Mouse (Mus musculus) heart, postnatal 10 days (tissue): Measurements from ENCODE around the gene Adamts7. TPM values are rescaled to one million over a fixed set of nuclear protein-coding genes. Genes with fewer than 3 reads are reported as not detected.

Experiments used
- DNase-seq, 2 experiments: peaks; one replicate each; pipeline ENCODE4 v3.0.0; 2021
- intact Hi-C: fragments of 180-260 bp; cut with DNase I; formaldehyde crosslinking; loops from one replicate; pipeline ENCODE4 v1.15.1; 2025
- total RNA-seq, 2 experiments: library from RNA; stranded (reverse); gene quantifications; 2 replicates each; pipeline ENCODE4 v1.2.3; 2021

The Adamts7 gene
- total RNA-seq, 2 experiments from 2014 or later: 21.8 to 24.0 TPM

DNA sequence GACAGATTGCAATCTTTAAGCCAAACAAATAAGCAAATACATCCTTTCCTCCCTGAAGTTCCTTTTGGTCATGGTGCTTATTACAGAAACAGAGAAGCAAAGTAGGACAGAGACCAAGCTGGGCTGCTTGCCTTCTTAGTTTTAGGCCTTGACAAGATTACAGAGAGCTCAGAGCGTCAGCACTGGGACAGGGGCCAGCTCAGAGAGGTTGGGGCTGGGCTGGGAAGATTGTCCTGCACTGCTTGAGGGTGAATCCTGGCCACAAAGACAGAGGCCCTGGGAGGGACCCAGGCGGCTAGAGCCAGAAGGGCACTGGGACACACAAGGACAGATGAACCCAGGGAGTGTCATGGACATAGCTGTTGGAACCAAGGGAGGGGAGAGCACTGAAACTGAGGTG lies 17.1 kb upstream of the Adamts7 start:
- intact Hi-C loops: no loop called here
- DNase-seq: peak; percentile 70 to 78

- intact Hi-C loops: no loop called here
- peak in 1 of 2 experiments; percentile 22 for DNase-seq
These were observed 16.0 kb upstream of the Adamts7 start for GRCm38 (mm10) chr9:90146869-90147268.

GRCm38 (mm10) chr9:90162243-90162925 lies 485 bp upstream of the Adamts7 start:
- intact Hi-C loops: loop anchor here (2.0 kb wide), 2 partner anchors 36 kb away; no protein-coding TSS in a partner anchor

DNA sequence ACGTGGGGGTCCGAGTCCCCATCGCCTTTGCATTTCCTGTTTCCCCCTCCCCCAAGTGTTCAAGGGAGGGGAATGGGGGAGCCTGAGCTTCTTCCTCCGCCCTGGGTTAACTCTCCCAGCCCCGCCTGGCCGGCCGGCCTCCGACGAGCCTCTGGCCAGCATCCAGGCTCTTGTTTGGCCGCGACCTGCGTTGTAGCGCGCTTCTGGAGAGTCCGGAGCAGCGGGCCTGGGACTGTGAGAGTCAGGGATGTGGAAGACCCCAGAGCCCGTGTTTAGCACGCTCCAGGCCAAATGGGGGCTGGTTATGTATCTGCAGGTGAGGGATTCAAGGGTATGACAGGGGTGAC lies 853 bp downstream of the Adamts7 start:
- intact Hi-C loops: loop anchor here (2.0 kb wide), 2 partner anchors 35 to 37 kb away; no protein-coding TSS in a partner anchor
- DNase-seq: peak; percentile 84 to 85

More at GRCm38 (mm10) chr9:90162243-90162925, 485 bp upstream of the Adamts7 start:
- DNase-seq: peak; percentile 77 to 79

GRCm38 (mm10) chr9:90164670-90165453 lies 2.0 kb downstream of the Adamts7 start:
- intact Hi-C loops: no loop called here
- DNase-seq: peak; percentile 65 to 76

DNA sequence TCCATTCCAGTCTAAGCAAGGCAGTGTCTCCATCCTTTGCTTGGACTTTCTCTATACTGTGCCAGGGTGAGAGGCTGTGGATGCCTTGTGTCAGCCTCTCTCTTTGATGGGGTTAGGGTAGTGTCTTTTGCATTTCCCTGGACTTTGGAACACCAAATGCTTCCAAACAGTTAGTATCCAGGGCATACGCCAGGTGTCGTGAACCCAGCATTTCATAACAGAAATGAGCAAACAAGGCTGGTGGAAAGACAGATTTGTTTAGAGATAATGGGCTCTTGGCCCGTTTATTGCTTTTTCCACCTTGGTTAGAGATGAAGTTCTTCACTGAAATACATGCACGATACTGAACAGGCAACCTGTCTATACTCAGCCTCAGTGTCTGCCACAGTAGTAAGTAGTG lies 2.7 kb downstream of the Adamts7 start:
- no peak for DNase-seq
- intact Hi-C loops: no loop called here

GRCm38 (mm10) chr9:90166615-90167014 lies 3.7 kb downstream of the Adamts7 start:
- DNase-seq: peak; percentile 71 to 78
- intact Hi-C loops: no loop called here

GRCm38 (mm10) chr9:90169965-90170364 lies 7.1 kb downstream of the Adamts7 start:
- intact Hi-C loops: no loop called here
- DNase-seq: peak in 1 of 2 experiments; percentile 34

- no peak for DNase-seq
- intact Hi-C loops: no loop called here
These were observed 8.6 kb downstream of the Adamts7 start for GRCm38 (mm10) chr9:90171421-90171820.

DNA sequence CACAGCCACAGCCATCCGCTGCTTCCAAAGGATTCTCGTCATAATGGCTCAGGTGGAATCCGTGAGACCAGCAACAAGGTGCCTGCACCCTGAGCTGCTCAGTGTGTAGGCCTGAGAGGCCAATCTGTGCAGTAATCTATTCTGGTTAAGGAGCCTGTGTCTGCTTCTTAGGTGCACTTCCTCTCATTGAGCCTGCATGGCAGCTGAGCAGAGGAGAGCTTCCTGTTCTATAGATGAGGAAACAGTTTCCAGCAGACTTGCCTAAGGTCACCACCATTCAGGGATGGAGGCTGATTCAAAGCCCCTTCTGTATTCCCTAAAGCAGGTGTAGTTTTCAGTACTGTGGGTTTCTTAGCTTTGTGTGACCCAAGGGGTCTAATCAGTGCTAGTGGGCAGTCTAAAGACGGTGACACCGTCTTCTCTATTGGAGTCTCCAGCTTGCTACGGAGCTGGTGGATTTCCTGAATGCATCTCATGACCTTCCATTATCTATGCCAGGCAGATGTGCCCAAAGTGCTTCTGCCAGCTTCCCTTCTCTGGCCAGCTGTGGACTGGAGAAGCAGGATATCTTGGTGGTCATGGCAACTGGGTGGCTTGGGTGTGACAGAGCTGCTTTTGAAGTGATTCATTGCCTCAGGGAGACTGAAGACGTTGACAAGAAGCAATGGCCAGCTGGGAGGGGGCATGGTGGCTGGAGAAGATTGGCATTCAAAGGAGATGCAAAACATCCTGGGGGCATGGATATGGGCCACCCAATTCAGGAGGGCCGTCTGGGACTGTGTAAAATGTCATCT lies 9.9 kb downstream of the Adamts7 start:
- intact Hi-C loops: no loop called here

GRCm38 (mm10) chr9:90173330-90173729 lies 10.5 kb downstream of the Adamts7 start:
- DNase-seq: no peak
- intact Hi-C loops: no loop called here

More for the DNA sequence above, 9.9 kb downstream of the Adamts7 start:
- DNase-seq: no peak

DNA sequence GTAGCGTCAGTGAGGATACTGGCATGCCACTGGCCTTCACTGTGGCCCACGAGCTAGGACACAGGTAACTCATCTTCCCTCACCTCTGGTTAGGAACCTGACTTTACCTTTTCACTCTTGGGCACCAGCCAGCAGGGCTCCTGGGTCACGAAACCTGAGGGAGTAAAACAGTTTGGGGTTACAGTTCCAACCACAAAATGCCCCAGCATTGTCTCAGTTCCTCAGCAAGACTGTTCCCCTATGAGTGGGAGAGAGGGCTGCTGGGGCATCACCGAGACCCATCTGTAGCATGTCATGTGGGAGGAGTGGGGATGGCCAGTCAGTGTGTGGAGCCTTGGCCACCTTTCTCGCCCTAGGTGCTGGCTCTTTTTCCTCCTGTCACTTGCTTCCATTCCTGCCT lies 16.5 kb downstream of the Adamts7 start:
- intact Hi-C loops: no loop called here
- DNase-seq: no peak

DNA sequence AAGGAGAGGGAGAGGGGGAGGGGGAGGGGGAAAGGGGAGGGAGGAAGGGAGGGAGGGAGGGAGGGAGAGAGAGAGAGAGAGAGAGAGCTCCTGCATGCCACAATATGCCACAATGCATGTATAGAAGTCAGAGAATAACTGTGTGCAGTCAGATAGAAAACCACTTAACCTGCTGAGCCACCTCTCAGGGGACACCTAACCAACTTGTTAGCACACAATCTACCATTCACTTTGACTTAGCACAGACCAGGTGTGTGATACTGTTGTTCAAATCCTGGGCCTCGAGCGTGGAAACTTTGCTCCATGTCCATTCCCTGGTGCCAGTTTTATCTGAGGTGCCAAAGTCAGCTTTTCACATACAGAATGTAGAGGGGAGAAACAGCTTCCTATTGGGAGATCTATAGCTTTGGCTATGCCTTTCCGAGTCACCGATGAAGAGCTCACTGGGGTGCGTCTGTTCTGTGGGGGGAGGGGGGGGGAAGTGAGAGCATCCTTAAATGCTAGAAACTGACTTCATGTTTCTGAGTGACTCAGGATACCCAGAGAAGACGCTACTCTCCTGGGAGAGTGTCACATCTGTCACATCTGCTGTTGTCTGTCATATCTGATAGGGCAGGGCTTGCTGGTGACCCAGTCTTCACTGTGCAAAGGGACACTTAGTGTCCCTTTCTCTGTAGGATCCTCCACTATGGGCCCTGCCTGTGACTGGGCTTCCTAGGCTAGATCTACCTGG lies 19.0 kb downstream of the Adamts7 start:
- intact Hi-C loops: no loop called here
- no peak for DNase-seq

DNA sequence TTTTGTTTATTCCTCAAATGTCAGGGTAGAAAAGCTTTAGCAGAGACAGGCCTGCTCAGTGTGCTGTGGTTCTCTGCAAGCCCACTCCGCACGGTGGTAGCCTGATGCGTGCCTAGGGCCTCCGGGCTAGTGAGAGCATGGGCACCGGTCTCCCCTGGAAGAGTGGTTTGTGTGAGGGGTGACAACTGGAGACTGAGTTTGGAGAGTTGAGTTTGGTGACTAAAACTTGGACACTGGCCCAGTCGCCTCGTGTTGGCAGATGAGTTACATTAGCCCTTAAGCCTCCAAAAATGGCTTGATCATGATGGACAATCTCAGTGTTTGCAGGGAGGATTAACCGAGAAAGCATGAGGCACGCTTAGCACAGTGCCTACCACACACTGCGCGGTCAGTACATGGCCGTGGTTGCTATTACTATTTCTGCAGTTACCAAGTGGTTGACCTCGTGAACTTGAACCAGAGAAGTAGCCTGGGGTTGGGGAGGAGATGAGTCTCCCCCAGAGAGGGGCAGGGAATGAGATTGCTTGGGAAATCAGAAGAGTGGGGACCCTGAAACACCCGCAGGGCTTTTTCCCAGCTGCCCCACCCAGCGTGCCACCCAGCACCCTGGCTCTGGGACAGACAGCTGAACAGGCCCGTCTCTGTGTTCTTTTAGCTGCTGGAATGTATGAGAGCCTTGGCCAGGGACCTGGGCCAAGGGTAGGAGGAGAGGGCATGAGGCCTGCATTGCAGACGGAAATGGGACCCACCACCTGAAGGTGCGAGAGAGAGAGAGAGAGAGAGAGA lies 20.0 kb downstream of the Adamts7 start:
- peak in 1 of 2 experiments; percentile 63 for DNase-seq

DNA sequence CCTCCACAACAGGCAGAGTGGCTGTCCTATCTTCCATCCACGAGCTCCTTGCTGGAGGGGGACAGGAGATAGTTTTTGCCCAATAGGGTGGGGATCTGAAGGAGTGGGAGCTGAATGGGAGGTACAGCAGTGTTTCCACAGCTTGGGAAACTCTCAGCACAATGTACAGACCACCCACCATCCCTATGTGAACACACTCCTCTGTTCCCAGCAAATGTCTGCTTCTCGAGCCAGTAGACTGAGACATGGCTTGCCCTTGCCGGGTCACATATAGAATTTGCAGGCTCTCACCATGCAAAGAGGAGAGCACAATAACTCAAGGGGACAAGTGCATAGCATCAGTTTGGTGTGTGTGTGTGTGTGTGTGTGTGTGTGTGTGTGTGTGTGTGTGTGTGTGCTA lies 20.7 kb downstream of the Adamts7 start:
- DNase-seq: no peak
- intact Hi-C loops: no loop called here

More for the DNA sequence above, 20.0 kb downstream of the Adamts7 start:
- intact Hi-C loops: no loop called here

GRCm38 (mm10) chr9:90184116-90184515 lies 21.2 kb downstream of the Adamts7 start:
- intact Hi-C loops: no loop called here
- DNase-seq: peak; percentile 82 to 84

- intact Hi-C loops: no loop called here
These were observed 22.6 kb downstream of the Adamts7 start for GRCm38 (mm10) chr9:90185356-90185910.

DNA sequence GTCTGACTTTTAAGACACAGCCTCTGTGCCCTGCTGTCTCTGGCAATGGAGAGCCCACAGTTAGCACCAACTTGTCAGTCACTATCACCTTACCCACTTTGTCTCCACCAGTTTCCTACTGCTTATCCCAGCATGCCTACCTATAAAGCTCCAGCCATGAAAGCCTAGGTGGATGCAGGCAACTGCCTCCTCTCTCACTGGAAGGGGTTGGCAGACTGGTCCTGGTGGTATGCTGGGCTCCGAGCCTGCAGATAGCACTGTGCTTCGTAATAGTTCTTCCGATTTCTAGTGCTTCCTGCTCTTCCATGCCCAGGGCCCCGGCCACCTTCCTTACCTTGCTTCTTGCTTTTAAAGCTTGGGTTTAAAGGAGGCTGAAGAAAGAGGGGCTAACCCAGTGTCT lies 26.0 kb downstream of the Adamts7 start:
- no peak for DNase-seq

More at GRCm38 (mm10) chr9:90185356-90185910, 22.6 kb downstream of the Adamts7 start:
- DNase-seq: no peak

GRCm38 (mm10) chr9:90189391-90189790 lies 26.5 kb downstream of the Adamts7 start:
- peak in 1 of 2 experiments; percentile 45 for DNase-seq

More for the DNA sequence above, 26.0 kb downstream of the Adamts7 start:
- intact Hi-C loops: no loop called here

More at GRCm38 (mm10) chr9:90189391-90189790, 26.5 kb downstream of the Adamts7 start:
- intact Hi-C loops: no loop called here
